Mouse (Mus musculus) G1E (cell line): ENCODE measurements around the gene Tnc.

Experiments
- CTCF ChIP-seq: IDR thresholded peaks from 2 replicates; pipeline ENCODE4 v1.5.1; 2012; ENCODE audit warnings: low read depth, low read length, inconsistent platforms, mixed read lengths
- POLR2AphosphoS5 ChIP-seq: IDR thresholded peaks from 2 replicates; pipeline ENCODE4 v1.6.1; 2012; ENCODE audit warnings: low read depth, low read length, inconsistent platforms; ENCODE audit not compliant: insufficient replicate concordance
- TAL1 ChIP-seq: conservative IDR thresholded peaks from 2 replicates; pipeline ENCODE4 v1.6.1; 2012; ENCODE audit warnings: low read depth, low read length, inconsistent platforms, mixed read lengths

GRCm38 (mm10) chr4:63930863-63931262 is 116.0 kb downstream of the Tnc start:
- TF ChIP-seq CTCF (no peak), POLR2AphosphoS5 (no peak), TAL1 (no peak)
